Mouse (Mus musculus) heart, postnatal 0 days (tissue): Measurements from ENCODE around the gene Vsnl1.

Source experiments
- CTCF ChIP-seq: IDR thresholded peaks from 2 replicates; pipeline ENCODE4 v1.5.1; 2016; ENCODE audit warnings: antibody characterized with exemption, control low read depth, low read depth
- EP300 ChIP-seq: IDR thresholded peaks from 2 replicates; pipeline ENCODE4 v1.6.1; 2016; ENCODE audit warnings: antibody characterized with exemption, low read depth

DNA sequence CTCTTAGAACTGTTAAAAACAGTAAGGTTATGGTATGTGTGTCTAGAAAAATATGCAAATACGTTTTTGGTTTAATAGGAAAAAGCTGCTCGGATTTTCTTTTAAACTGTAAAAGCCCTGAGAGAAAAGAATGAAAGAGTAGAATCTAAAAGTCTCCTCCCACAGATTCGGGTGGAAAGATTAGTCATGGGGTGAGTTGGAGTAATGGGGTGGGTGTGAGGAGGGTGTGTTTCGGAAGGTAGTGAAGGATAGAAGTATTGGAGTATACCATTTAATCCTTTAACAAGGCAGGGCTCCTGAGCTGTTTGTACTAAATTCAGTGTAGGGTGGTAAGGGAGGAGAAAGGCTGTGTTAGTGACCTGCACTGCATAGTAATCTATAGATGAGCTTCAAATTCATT, 9.0 kb downstream of the Vsnl1 start:
- TF ChIP-seq CTCF, result no peak
- TF ChIP-seq EP300, result no peak
